In genomic region chr9:86095460-86095859, GRCm38 (mm10) we compare ENCODE assay signal across 26 mouse cellular contexts.
"Had no signal": no experiment of that assay in that cellular context is flagged by ENCODE, and none has a peak within 500 bp of the region (broad histone marks: within the 10 kb centered on the region; RNA-seq: fewer than 3 reads in every experiment).

No protein-coding gene starts in this region.

- H3K27ac ChIP-seq: heart, adult 2 months; heart, embryonic 10.5 days; heart, embryonic 13.5 days; heart, embryonic 15.5 days; hindbrain, embryonic 10.5 days; hindbrain, embryonic 12.5 days; hindbrain, embryonic 13.5 days; hindbrain, embryonic 14.5 days; hindbrain, embryonic 15.5 days; hindbrain, postnatal 0 days; intestine, embryonic 15.5 days; layer of hippocampus, adult 2 months; left cerebral cortex, adult 2 months had no signal

- H3K4me3 ChIP-seq: heart, adult 2 months; heart, embryonic 10.5 days; heart, embryonic 12.5 days; heart, embryonic 13.5 days; heart, embryonic 15.5 days; hindbrain, embryonic 10.5 days; hindbrain, embryonic 12.5 days; hindbrain, embryonic 13.5 days; hindbrain, embryonic 15.5 days; intestine, embryonic 15.5 days; layer of hippocampus, adult 2 months; left cerebral cortex, adult 2 months had no signal

- DNase-seq: heart, adult 18-20 months; heart, adult 2 months; heart, postnatal 10 days; heart, postnatal 14 days; heart, postnatal 36 days; heart, postnatal 4 days; layer of hippocampus, adult 9-11 months; layer of hippocampus, postnatal 36 days had no signal

- ATAC-seq: hindbrain, embryonic 16.5 days; hindbrain, postnatal 0 days; inflammation-experienced regulatory T-cells, adult 6 months; intestine, embryonic 15.5 days; intestine, embryonic 16.5 days; intestine, postnatal 0 days had no signal

- H3K27me3 ChIP-seq: heart, embryonic 12.5 days; heart, embryonic 13.5 days; heart, embryonic 15.5 days; hindbrain, embryonic 12.5 days; hindbrain, embryonic 13.5 days; hindbrain, embryonic 15.5 days; intestine, embryonic 15.5 days had no signal

- H3K9ac ChIP-seq: heart, embryonic 12.5 days; heart, embryonic 13.5 days; heart, embryonic 15.5 days; hindbrain, embryonic 12.5 days; hindbrain, embryonic 13.5 days; hindbrain, embryonic 14.5 days; hindbrain, embryonic 15.5 days; intestine, embryonic 15.5 days had no signal

- H3K36me3 ChIP-seq: heart, embryonic 10.5 days; heart, embryonic 12.5 days; heart, embryonic 13.5 days; heart, embryonic 15.5 days; hindbrain, embryonic 10.5 days; hindbrain, embryonic 12.5 days; hindbrain, embryonic 13.5 days; hindbrain, embryonic 15.5 days; intestine, embryonic 15.5 days had no signal

- H3K4me2 ChIP-seq: heart, embryonic 11.5 days; heart, embryonic 12.5 days; heart, embryonic 13.5 days; heart, embryonic 15.5 days; hindbrain, embryonic 12.5 days; hindbrain, embryonic 13.5 days; hindbrain, embryonic 14.5 days; hindbrain, embryonic 15.5 days; intestine, embryonic 15.5 days had no signal

- H3K4me1 ChIP-seq: heart, embryonic 10.5 days; heart, embryonic 12.5 days; heart, embryonic 13.5 days; heart, embryonic 15.5 days; hindbrain, embryonic 12.5 days; hindbrain, embryonic 13.5 days; hindbrain, embryonic 15.5 days; intestine, embryonic 15.5 days had no signal

- H3K9me3 ChIP-seq: heart, embryonic 10.5 days; heart, embryonic 12.5 days; heart, embryonic 13.5 days; heart, embryonic 15.5 days; hindbrain, embryonic 10.5 days; hindbrain, embryonic 12.5 days; hindbrain, embryonic 13.5 days; hindbrain, embryonic 15.5 days; intestine, embryonic 15.5 days had no signal
